Mouse (Mus musculus) stomach, postnatal 0 days (tissue): ENCODE results near the gene Flnb.

Experiments
- CTCF ChIP-seq: IDR thresholded peaks from 2 replicates; pipeline ENCODE4 v1.5.1; 2016; ENCODE audit warnings: antibody characterized with exemption, low read depth, mild to moderate bottlenecking, moderate library complexity
- EP300 ChIP-seq: optimal IDR thresholded peaks from 2 replicates; pipeline ENCODE3; 2016; ENCODE audit warnings: antibody characterized with exemption

DNA sequence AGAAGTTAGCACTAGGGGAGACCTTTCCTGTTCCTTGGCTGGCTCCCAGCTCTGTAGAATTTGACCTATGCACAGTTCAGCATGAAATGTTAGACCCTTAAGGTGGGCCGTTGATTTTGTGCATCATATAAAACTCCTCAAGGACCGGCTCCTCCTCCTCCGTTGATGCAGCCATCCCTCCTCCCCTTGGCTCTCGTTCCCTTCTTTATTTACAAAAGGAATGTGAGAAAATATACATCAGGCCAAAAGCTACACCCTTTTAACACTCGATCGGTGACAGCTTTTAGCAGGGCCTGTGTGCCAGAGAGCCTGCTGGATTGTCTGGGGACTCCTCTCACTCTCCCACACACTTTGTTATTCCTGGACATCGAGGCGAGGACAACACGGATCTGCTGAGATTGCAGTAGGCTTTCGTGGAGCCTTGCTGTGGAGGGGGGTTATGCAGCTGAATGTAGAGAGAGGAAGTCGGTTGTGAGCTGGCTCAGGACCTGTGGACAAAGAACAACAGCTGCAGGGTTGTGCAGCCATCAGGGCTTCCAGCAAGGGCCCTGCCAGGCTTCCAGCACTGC lies 82.8 kb downstream of the Flnb start:
- TF ChIP-seq CTCF (no peak), EP300 (no peak)
